Mouse (Mus musculus) neural tube, embryonic 11.5 days (tissue): ENCODE measurements around the gene Zscan2. TPM values are rescaled to one million over a fixed set of nuclear protein-coding genes. Genes with fewer than 3 reads are reported as not detected.

ENCODE experiments used
- ATAC-seq: fragments of 200-750 bp; cut with Nextera tagmentation; 2 replicates; pipeline ENCODE4 v1.8.0; 2017; ENCODE audit warnings: moderate number of reproducible peaks, mild to moderate bottlenecking, moderate TSS enrichment, moderate library complexity; ENCODE audit not compliant: insufficient read depth, low FRiP score, low TSS enrichment
- DNase-seq: peaks from one replicate; pipeline ENCODE4 v3.0.0-alpha.2; 2015; ENCODE audit warnings: low spot score
- H3K27ac ChIP-seq: fragments of 300-500 bp; sonication (generic); 2 replicates; pipeline ENCODE4 v1.5.1; 2014; ENCODE audit warnings: low read depth, mild to moderate bottlenecking, low read length
- H3K27me3 ChIP-seq: fragments of 300-500 bp; sonication (generic); 2 replicates; pipeline ENCODE4 v1.6.1; 2014; ENCODE audit warnings: mild to moderate bottlenecking, low read length, mixed read lengths; ENCODE audit not compliant: control insufficient read depth, insufficient read depth
- H3K36me3 ChIP-seq: fragments of 300-500 bp; sonication (generic); 2 replicates; pipeline ENCODE4 v1.6.1; 2014; ENCODE audit warnings: mild to moderate bottlenecking, low read length, moderate library complexity, mixed read lengths; ENCODE audit not compliant: control insufficient read depth, insufficient read depth
- H3K4me1 ChIP-seq: fragments of 300-500 bp; sonication (generic); 2 replicates; pipeline ENCODE4 v1.6.1; 2014; ENCODE audit warnings: low read length, mixed read lengths; ENCODE audit not compliant: control insufficient read depth, insufficient read depth
- H3K4me2 ChIP-seq: fragments of 300-500 bp; sonication (generic); 2 replicates; pipeline ENCODE4 v1.6.1; 2014; ENCODE audit warnings: low read depth, mild to moderate bottlenecking, moderate library complexity
- H3K4me3 ChIP-seq: fragments of 300-500 bp; sonication (generic); 2 replicates; pipeline ENCODE4 v1.5.1; 2014; ENCODE audit warnings: low read depth, low read length
- H3K9ac ChIP-seq: fragments of 300-500 bp; sonication (generic); 2 replicates; pipeline ENCODE4 v1.6.1; 2014; ENCODE audit warnings: mild to moderate bottlenecking, low read length
- H3K9me3 ChIP-seq: fragments of 300-500 bp; sonication (generic); 2 replicates; pipeline ENCODE4 v1.6.1; 2016; ENCODE audit warnings: low read length; ENCODE audit not compliant: control insufficient read depth
- WGBS: fragments of 180-500 bp; shearing (Covaris S2); extraction: QIAGEN DNeasy Blood & Tissue Kit; methylation state at CpG from one replicate; pipeline ENCODE4 v1.1.7; 2014; 5-methylcytosine and 5-hydroxymethylcytosine counted together
- polyA plus RNA-seq: library from polyadenylated mRNA; unstranded; fragments of >200 nt; fragmentation: Nextera tagmentation; extraction: Ambion mirVana; gene quantifications from 2 replicates; pipeline ENCODE4 v1.2.1, GENCODE M21; 2014

The Zscan2 gene
- polyA plus RNA-seq, 1 experiment from 2014 or later: 4.9 TPM

DNA sequence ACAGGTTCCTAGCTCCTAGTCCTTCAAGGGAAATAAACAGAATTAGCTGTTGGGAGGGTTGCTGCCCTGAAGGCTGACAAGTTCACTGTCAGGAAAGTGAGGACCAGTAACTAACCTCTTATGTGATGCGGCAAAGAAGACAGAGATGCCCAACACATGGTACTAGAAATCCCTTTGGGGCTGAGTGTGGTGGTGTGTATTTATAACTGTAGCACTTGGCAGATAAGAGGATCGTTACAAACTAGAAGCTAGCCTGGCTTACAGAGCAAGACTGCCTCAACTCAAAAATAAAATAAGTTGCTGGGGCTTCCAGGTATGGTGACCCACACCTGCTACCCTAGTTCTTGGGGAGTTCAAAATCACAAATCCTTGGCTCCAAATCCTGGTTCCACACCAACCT, 11.5 kb upstream of the Zscan2 start:
- Histone ChIP-seq H3K36me3 (no peaks in the 10 kb centered on the region), H3K9ac (no peak overlapping the region), H3K9me3 (no peaks in the 10 kb centered on the region), H3K4me3 (no peak overlapping the region), H3K4me1 (no peaks in the 10 kb centered on the region), H3K27me3 (no peaks in the 10 kb centered on the region), H3K27ac (no peak overlapping the region), H3K4me2 (no peak overlapping the region)
- ATAC-seq (no peak), DNase-seq (no peak)
- WGBS: 87% methylated on average over 2 of the region's 2 CpGs

DNA sequence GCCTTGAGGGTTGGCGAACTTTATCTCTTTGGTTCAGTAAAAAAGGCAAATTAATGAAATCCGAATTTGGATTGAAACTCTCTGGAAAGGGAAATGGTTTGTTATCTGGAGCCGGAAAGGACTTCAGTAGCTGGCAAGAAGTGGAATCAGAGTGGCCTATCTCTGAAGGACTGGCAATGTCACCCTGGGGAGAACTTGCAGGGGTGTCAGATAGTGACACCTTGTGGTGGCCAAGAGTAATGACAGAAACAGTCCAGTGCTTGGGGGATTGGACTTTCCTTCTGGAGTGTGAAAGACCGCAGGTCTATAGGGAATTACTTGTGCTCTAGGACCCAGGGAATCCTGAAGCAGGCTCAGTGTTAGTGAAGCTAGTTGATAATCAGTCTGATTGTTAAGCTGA, 11.0 kb upstream of the Zscan2 start:
- Histone ChIP-seq H3K9me3 (no peaks in the 10 kb centered on the region), H3K4me1 (no peaks in the 10 kb centered on the region), H3K36me3 (no peaks in the 10 kb centered on the region), H3K27me3 (no peaks in the 10 kb centered on the region), H3K4me2 (no peak overlapping the region), H3K4me3 (no peak overlapping the region), H3K27ac (no peak overlapping the region), H3K9ac (no peak overlapping the region)
- ATAC-seq (no peak), DNase-seq (peak; percentile 49)
- 41% methylated on average over 4 of the region's 4 CpGs for WGBS

DNA sequence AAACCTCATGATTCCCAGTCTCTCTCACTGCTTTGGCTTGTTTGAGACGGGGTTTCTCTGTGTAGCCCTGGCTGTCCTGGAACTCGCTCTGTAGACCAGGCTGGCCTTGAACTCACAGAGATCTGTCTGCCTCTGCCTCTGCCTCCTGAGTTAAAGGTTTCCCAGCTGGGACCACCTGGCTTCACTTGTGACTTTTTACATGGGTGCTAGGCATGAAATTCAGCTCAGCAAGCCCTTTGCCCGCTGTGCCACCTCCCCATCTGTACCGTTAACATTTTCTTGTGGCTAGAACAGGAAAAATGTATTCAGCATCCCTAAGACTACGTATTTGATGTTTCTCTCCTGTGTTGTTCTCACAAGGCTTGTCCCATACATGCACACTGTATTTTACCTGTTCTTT, 10.2 kb upstream of the Zscan2 start:
- ATAC-seq (no peak), DNase-seq (no peak)
- 89% methylated on average over 5 of the region's 5 CpGs for WGBS

DNA sequence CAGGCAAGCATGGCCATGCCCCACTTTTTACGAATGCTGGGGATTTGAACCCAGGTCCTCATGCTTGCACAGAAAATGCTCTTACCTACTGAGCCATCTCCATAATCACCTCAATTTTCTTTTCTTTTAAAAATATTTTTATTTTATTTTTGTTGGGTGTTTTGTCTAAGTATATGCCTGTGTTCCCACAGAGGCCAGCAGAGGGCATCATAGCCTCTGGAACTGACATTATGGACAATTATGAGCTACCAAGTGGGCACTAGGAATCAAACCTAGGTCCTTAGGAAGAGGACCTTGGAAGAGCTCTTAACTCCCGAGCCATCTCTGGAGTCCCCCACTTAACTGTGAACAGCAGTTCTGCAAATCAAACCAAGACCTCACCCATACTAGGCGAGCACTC, 7.5 kb upstream of the Zscan2 start:
- H3K9me3 ChIP-seq: no peaks in the 10 kb centered on the region
- H3K36me3 ChIP-seq: no peaks in the 10 kb centered on the region
- no peaks in the 10 kb centered on the region for H3K27me3 ChIP-seq
- 93% methylated on average over 3 of the region's 3 CpGs for WGBS
- no peaks in the 10 kb centered on the region for H3K4me1 ChIP-seq
- no peak overlapping the region for H3K9ac ChIP-seq
- DNase-seq (peak; percentile 5), ATAC-seq (no peak)
- H3K4me2 ChIP-seq: no peak overlapping the region
- no peak overlapping the region for H3K4me3 ChIP-seq
- H3K27ac ChIP-seq: no peak overlapping the region

More for the DNA sequence above, 10.2 kb upstream of the Zscan2 start:
- H3K36me3 ChIP-seq: no peaks in the 10 kb centered on the region
- H3K9ac ChIP-seq: no peak overlapping the region
- no peak overlapping the region for H3K4me3 ChIP-seq
- H3K27ac ChIP-seq: no peak overlapping the region
- H3K9me3 ChIP-seq: no peaks in the 10 kb centered on the region
- no peak overlapping the region for H3K4me2 ChIP-seq
- H3K27me3 ChIP-seq: no peaks in the 10 kb centered on the region
- H3K4me1 ChIP-seq: no peaks in the 10 kb centered on the region

DNA sequence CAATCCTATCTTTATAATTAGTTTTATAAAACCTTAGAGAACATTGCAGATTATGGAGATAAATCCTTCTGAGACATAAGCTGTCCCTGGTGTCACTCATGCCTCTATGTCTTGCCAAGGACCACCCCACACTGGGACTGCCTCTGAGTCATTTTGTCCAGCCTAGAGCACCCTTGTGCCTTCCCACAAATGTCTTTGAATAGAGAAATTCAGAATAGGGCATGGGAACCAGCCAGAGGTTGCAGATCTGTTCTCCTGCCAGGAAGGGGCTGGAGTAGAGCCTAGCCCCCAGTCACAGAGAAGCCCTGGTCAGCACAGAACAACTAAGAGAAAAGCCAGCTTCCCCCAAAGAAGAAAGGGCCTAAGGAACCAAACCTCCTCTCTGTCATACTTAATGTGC, 5.4 kb upstream of the Zscan2 start:
- Histone ChIP-seq H3K4me2 (no peak overlapping the region), H3K27me3 (no peaks in the 10 kb centered on the region), H3K9ac (no peak overlapping the region), H3K9me3 (no peaks in the 10 kb centered on the region), H3K4me1 (no peaks in the 10 kb centered on the region), H3K36me3 (no peaks in the 10 kb centered on the region), H3K27ac (no peak overlapping the region), H3K4me3 (no peak overlapping the region)
- no peak for ATAC-seq
- no peak for DNase-seq

GRCm38 (mm10) chr7:80857181-80857580, 3.5 kb upstream of the Zscan2 start:
- H3K4me1 ChIP-seq: no peaks in the 10 kb centered on the region
- no peak overlapping the region for H3K27ac ChIP-seq
- no peaks in the 10 kb centered on the region for H3K9me3 ChIP-seq
- H3K9ac ChIP-seq: no peak overlapping the region
- no peak overlapping the region for H3K4me2 ChIP-seq
- WGBS: 29% methylated on average over 6 of the region's 6 CpGs
- H3K27me3 ChIP-seq: no peaks in the 10 kb centered on the region
- no peaks in the 10 kb centered on the region for H3K36me3 ChIP-seq
- DNase-seq: peak; percentile 77
- no peak for ATAC-seq
- no peak overlapping the region for H3K4me3 ChIP-seq

DNA sequence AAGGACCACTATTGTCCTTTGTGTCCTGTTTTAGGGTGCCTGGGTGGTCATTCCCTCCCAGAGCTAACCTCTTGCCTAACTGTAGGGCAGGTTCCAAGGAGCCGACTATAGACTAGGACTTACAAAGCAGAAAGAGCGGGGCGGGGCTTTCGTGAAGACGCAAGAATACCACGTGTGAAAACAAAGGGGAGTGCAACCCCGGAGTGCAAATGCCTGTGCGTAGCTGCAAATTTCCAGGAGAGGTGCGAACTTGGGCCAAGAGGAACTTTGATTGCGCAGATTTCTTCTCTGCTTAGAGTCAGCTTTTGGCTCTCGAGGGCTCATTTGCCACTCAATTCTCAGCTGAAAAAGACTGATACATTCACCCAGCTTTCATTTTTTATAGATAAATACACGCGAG, 493 bp upstream of the Zscan2 start:
- DNase-seq (peak; percentile 77), ATAC-seq (peak; percentile 56; the same call in 1 of the 2 replicates)
- peak overlapping the region; percentile 93; the same call in 1 of the 2 replicates for H3K27ac ChIP-seq
- no peaks in the 10 kb centered on the region for H3K4me1 ChIP-seq
- no peaks in the 10 kb centered on the region for H3K9me3 ChIP-seq
- peak overlapping the region; percentile 94 for H3K4me2 ChIP-seq
- H3K4me3 ChIP-seq: peak overlapping the region; percentile 78
- H3K27me3 ChIP-seq: no peaks in the 10 kb centered on the region
- no peaks in the 10 kb centered on the region for H3K36me3 ChIP-seq
- H3K9ac ChIP-seq: peak overlapping the region; percentile 69
- under 1% methylated on average over 13 of the region's 13 CpGs for WGBS

DNA sequence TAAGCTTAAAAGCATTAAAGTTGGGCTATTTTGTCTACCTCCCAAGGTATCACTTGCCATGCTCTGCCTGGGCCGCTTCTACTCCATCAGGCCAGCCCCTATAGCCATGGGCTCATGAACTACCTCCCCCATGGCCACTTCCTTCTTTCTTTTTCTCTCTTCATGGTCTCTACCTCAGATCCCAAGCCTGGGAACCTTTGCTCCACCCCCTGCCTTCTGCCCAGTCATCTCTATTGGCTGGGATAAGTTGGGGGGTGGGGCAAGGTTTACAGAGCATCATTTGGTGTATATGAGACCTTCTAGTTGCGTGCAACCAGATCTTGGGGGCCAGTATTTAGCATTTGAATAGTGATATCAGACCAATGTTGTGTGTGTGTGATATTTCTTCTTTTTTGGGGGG, 1.8 kb downstream of the Zscan2 start:
- no peak overlapping the region for H3K9ac ChIP-seq
- H3K4me2 ChIP-seq: peak overlapping the region; percentile 11; the same call in 1 of the 2 replicates
- ATAC-seq: no peak
- DNase-seq: no peak
- H3K9me3 ChIP-seq: no peaks in the 10 kb centered on the region
- 85% methylated on average over 2 of the region's 2 CpGs for WGBS
- H3K4me1 ChIP-seq: no peaks in the 10 kb centered on the region
- no peaks in the 10 kb centered on the region for H3K27me3 ChIP-seq
- peaks cover under 1% of the 10 kb centered on the region; the same call in 1 of the 2 replicates for H3K36me3 ChIP-seq
- no peak overlapping the region for H3K4me3 ChIP-seq
- no peak overlapping the region for H3K27ac ChIP-seq

DNA sequence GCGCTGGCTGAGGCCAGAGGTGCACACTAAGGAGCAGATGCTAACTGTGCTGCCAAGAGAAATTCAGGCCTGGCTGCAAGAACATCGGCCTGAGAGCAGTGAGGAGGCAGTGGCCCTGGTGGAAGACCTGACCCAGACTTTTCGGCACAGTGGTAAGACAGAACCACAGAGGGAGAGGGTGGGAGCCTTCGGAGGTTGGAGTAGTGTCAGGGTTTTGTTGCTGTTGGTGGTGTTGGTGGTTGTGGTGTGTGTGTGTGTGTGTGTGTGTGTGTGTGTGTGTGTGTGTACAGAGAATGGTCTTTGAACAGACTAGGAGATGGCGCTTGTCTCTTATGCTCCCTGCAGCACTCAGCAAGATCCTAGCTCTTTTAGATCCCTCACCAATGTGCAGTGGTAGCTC, 2.8 kb downstream of the Zscan2 start:
- Histone ChIP-seq H3K36me3 (peaks cover 5% of the 10 kb centered on the region; the same call in 1 of the 2 replicates), H3K4me1 (no peaks in the 10 kb centered on the region), H3K9ac (no peak overlapping the region), H3K9me3 (no peaks in the 10 kb centered on the region), H3K27ac (no peak overlapping the region), H3K4me2 (no peak overlapping the region), H3K27me3 (no peaks in the 10 kb centered on the region), H3K4me3 (no peak overlapping the region)
- 83% methylated on average over 5 of the region's 5 CpGs for WGBS
- ATAC-seq (no peak), DNase-seq (no peak)
